Mouse (Mus musculus): ENCODE results near the gene Saa3.

- no peak for TF ChIP-seq CTCF (IDR thresholded peaks at IDR 0.05; ENCODE audit: low read depth, low read length)
- TF ChIP-seq POLR2AphosphoS5 (IDR thresholded peaks at IDR 0.05; ENCODE audit: insufficient replicate concordance, low read depth, low read length), result no peak
Observed at GRCm38 (mm10) chr7:46738561-46739460, 23.3 kb upstream of the Saa3 start.

Data from G1E (cell line).